Mouse (Mus musculus) adrenal gland (tissue): ENCODE measurements around the gene Vangl1.
"Not testable (repeated sequence)": the region's sequence is repeated elsewhere in the genome, so short reads cannot be mapped to it uniquely, and the experiment has no call there.

Experiments
- intact Hi-C: fragments of 180-260 bp; cut with DNase I; formaldehyde crosslinking; loops from one replicate; pipeline ENCODE4 v1.15.1; 2025

The Vangl1 gene

DNA sequence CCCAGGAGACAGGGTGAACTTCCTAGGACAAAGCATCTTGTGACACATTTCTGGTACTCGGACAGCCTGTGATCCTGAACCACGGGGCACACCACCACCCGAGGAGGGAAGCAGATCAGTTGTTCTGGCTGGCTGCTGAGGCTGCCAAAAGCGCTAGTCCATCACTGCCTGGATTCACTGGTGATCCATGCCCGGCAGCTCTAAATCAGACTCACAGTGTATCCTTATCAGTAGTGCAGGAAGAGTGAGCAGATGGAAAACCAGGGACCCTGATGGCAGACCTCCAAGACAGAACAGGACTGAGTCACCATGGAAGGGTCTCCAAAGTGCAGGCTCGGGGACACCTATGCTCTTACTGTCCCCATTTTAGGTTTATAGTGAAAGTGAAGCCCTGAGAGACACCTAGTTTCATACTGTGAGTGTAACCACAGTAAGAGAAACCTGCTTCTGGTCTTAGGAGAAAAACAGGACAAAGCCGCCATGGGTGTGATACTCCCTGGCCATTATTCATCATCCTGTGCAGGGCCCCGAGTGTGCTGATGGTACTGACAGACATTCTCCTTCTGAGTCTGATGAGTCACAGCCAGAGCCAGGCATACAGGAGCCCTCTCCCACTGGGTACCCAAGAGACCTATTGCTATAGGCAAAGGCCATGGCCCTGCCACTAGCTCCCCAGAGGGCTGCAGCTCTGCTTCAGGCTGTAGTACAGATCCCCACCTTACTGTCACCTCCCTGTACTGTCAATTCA lies 30.2 kb downstream of the Vangl1 start:
- intact Hi-C loops, result no loop called here

DNA sequence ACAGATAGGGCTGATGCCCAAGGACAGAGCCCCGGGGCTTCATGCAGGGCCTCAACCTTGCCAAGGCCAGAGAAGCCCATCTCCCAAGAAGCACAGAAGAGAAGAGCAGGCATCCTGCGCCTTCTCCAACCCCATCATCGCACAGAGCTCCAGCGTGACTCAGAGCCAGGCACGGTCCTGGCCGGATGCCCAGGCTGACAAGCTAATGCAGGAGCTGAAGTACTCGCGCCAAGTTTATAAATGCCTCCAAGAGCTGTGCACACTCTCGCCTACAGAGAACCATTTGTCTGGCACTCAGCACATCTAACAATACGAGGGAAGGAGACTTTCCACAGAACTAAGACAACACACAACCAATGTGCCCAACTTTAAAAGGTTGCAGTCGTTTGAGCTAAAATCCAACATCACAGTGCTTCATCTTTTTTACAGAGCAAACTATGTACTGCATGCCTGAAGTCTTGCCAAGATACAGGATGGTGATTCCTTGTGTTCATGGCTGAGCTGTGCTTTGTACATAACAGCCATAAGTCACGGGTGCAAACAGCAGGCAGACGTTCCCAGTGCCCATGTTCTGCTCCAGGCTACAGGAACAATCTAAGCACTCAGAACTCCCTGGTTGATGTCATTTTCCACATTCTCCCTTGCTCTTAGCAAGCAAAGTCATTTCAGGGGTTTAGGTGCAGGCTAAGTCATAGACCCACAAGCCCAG lies 35.1 kb downstream of the Vangl1 start:
- intact Hi-C loops, result no loop called here

DNA sequence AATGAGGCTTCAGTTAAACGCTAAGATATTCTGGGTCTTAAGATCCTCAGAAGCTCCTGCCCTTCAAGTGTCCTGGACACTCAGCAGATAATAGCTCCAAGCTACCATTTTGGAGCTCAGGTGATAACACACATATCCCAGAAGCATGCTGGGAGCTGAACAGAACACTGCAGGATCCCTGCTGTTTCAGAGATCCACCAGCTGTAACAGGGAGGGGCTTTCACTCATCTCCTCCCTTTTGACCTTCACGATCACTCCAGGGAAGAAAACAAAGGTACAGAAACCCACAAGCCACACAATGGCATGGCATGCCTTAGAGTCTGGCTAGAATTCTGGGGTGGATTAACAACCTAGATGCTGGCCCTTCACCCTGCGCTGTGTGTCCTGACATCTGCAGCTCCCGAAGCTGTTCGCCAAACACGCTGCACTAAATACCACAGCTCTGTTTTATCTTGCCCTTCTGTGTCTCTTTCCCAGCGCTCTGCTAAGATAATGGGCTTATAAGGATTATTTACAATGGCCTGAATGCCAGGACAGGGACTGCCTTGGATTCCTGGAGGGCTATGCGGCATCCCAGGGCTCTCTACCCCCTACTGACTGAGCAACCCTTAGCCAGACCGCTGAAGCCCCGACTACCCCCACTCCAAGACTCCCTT lies 36.8 kb downstream of the Vangl1 start:
- intact Hi-C loops, result no loop called here

DNA sequence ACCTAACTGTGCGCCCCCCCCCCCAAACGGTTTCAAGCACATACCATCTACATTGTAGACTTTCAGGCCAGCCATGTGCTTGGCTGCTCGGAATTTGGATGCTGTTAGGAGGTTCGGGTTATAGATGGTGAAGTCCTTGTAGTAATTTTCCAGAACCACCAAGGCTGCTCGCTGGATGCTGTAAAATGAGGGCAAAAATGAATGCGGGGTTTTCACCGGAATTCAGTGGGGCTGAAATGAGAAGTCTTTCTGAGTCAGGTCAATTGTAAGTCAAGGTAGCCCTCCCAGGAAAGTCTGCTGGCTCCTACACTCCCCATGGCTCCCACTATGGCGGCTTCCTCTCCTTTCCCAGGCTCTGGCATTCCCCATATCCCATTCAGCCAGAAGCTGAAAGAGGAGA lies 37.7 kb downstream of the Vangl1 start:
- intact Hi-C loops, result no loop called here

DNA sequence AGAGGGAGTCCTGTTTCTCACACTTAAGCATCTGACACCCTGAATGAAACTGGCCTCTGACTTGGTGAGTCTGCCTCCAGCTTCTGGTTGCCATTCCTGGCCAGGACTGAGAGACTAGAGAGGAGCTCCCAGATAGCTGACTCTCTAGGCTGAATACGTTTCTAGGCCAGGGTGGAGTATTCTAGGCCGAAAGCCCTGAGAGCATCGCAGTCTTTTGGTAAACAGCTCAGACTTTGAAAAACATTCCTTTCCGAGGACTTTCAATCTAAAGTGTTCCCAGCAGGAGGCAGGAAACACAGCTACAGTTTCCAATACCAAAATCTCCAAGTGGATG lies 38.2 kb downstream of the Vangl1 start:
- intact Hi-C loops, result no loop called here

DNA sequence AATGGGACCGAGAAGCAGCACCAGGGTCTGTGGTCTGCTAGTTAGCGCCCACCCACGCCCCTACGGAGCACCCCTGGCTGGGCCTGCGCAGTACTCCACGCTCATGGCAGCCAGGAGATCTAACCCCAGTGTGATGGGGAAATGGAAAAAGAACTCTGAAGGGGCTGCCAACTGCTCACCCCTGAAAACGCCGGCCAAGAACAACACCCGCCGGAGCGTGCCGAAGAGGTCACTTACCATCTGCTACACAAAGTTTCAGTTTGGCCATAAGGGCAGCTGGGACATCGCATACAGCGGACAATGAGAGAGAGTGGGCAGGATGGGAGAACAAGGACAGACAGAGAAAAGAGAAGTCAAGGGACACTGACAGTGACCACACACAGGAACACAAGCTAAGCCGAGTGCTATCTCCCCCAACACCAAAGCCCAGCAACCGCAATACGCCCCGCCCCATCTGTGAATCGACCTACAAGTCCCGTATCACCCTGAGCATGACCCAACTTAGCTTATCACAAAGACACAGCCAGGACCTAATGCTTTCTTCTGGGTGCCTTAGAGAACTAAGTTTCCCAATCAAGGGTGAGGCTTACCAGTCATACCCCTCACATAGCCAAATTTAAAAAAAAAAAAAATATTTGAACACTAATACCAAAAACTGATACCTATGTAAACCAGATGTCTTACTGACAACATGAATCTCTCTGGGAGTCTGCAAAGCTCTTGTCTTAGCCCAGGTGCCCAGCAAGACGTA lies 38.8 kb downstream of the Vangl1 start:
- intact Hi-C loops, result no loop called here

DNA sequence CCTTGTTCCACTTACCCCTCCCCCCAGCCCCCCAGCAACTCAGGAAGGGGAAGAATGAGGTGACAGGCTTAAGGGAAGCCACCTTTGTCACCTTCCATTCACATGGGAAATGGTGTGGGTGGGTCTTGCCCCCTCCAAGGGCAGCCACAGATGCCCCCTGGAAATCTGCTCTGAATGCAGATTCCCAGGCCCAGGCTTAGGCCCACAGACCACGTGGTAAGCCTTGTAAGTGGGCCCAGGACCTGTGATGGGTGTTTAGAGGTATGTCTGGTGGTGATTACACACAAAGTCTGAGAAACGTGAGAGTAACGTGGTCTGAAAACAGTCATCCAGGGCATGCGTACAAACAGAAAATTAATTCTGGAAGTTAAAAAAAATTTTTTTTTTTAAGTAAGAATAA lies 39.6 kb downstream of the Vangl1 start:
- intact Hi-C loops, result no loop called here

DNA sequence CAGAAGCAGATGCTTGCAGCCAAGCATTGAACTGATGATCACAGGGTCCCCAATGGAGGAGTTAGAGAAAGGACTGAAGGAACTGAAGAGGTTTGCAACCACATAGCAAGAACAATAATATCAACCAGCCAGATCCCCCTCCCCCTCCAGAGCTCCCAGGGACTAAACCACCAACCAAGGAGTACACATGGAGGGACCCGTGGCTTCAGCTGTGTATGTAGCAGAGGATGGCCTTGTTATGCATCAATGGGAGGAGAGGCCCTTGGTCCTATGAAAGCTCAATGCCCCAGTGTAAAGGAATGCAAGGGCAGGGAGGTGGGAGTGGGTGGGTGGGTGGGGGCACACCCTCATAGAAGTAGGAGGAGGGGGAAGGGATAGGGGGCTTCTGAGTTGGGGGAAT lies 40.6 kb downstream of the Vangl1 start:
- intact Hi-C loops, result not testable (repeated sequence)

DNA sequence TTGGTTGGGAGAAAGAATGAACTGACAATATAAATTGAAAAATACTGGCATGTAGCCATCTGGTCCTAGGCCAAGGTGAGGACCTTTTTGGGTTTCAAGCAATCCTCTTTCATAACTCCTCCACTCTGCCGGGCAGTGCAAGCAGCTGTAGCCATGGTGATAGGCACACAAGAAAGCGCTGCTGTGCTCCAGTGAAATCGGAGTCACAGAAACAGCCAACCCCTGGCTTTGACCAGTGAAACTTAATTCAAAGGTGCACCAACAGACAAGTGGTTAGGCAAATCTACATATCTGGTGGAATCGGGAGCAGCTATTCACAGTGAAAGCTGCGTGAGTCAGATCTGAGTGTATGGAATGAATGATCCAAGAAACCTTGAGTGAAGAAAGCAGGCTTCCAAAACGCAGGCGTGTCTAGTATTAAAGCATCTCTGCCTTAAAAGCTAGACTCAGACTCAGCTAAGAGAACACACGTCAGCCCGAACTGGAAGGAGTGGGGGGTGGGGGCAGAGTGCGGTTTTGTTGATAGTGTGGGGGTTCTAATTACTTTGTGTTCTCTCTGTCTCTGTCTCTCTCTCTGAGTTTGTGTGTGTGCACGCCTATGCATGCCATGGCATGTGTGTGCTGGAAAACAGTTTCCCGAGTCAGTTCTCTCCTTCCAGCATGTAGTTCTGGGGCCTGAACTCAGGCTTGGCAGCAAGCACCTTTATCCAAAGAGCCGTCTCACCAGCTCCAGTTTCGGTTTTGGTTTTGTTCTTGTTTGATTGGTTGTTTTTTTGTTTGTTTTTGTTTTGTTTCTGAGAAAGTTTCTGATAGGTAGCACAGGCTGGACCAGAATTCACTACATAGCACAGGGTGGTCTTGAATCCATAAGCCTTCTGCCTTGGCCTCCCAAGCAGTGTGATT lies 44.8 kb downstream of the Vangl1 start:
- intact Hi-C loops, result loop anchor here (5.0 kb wide), 1 partner anchor 43 kb away; the partner anchor contains the start of gene Vangl1

DNA sequence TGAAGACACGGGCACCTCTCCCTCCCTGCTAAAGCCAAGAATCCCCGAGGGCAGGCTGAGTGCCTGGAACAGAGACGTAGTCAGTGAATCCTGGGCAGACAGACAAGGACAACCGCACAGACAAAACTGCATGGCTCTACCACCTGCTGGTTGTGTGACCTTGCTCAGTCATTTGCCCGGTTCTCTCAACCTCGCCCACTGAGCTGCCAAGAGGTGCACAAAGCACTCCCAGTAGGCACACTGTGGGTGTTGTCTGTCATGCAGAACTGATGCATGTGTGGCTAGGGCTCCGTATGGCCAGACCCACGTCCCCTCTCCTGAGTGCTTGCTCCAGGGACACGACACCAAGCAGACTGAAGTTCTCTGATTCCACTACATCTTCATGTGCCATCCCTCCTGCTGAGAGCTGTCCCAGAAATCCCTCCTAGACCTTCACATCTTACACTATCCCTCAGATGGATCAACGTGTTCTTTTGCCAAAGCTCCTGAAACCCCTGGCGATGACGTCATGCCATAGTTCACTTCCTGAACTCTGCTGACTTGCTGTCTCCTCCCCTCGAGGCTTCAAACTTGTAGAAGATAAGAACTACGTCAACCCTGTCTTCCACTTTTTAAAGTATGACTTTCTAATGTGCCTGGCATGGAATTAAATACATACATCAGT lies 45.6 kb downstream of the Vangl1 start:
- intact Hi-C loops, result loop anchor here (5.0 kb wide), 1 partner anchor 43 kb away; the partner anchor contains the start of gene Vangl1

DNA sequence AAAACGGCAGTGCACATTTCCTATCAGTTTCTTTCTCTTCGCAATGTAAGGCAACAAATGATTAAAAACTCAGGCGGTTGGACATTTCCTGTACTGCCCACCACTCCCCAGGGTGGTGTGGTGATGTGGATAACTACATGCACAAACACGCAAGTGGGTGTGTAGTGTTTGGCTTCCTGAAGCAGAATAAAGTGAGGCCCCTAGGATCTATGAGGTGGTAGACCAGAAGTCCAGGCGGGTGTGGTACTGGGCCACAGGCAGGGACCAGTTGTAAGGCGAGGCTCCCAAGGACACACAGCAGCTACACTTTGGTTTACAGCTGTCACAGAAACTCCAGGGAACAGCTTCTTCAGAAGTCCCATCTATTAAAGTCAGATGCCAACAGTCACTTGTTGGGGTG lies 46.8 kb downstream of the Vangl1 start:
- intact Hi-C loops, result loop anchor here (5.0 kb wide), 1 partner anchor 45 kb away; the partner anchor contains the start of gene Vangl1

DNA sequence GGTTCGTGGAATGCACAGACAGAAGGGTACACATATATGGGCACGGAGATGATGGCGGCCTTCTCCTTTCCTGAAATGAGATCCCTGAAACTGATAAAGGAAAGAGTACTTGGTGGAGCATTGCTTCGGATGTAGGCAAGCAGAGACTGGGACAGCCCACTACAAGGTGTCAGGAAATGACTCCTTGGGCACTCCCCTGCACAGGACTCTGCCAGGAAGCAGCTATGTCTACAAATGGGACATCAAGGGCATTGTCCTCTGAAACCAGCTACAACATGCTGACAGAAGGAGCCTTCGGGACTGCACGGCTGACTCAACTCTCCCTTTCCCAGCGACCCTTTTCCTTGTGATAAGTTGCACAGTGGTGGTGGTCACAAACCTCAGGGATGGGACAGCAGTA lies 47.8 kb downstream of the Vangl1 start:
- intact Hi-C loops, result loop anchor here (5.0 kb wide), 1 partner anchor 46 kb away; the partner anchor contains the start of gene Vangl1

DNA sequence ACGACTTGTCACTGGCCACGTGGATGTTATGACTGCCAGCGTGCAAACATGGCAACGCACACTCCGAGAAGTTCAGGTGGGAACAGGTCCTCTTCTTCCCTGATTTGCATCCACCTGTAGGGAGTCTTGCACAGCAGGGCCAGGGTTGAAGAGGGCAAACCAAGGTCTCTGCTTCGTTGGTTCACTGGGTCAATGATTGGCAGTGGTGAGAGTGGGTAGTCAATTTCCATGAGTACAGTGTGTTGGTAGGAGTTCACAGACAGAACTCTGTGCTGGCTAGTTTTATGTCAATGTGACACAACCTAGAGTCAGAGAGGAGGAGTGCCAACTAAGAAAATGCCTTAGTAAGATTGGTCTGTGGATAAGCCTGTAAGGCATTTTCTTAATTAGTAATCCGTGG lies 50.4 kb downstream of the Vangl1 start:
- intact Hi-C loops, result no loop called here

DNA sequence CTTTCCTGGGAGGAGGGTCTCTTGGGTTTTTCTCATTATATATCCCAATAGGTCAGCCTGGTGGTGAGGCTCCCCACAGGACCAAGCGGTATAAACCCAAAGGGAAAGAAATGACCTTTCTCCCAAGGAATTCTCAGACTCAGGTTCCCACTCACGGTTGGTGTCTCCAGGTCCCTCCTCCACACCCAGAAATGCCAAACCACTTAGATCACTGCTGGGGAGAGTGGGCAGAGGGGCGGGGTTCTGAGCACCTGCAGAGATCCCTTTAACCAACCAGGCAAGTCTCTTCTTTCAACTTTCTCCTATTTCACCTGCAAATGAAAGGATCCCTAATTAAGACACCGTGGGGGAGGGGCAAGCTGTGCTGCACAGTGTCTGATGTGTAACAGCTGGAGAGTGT lies 51.6 kb downstream of the Vangl1 start:
- intact Hi-C loops, result no loop called here

DNA sequence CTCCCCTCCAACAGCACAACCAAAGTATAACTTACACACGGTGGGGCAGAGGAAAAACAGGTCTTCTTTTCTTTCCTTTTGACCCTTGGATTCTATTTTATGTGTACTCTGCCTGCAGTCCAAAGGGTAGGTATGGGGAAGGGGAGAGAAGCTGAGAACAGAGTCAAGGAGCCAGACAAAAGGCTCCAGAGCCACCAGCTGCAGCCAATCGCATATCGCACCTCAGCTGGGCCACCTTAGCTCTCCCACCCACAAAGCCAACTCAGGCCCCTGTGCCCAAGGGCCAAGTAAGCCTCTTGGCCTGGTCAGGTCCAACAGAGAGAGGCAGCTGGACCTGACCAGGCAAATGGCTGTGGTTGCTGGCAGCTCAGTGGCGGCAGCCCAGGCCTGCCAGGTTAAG lies 52.0 kb downstream of the Vangl1 start:
- intact Hi-C loops, result no loop called here

DNA sequence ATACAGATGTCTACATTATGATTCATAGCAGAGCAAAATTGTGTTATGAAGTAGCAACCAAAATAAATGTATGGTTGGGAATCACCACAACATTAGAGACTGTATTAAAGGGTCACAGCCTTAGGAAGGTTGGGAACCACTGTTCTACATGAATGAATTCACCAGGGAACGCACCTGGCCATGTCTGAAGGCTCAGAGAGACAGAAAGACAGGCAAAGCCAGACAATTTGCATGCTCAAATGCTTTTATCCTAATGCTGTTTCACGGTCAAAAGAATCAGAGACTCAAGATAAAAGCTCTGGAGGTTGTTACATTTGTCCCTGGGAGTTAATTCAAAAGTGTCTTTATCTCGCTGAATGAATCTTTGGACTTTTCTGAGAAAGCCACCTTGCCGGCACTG lies 52.6 kb downstream of the Vangl1 start:
- intact Hi-C loops, result no loop called here

DNA sequence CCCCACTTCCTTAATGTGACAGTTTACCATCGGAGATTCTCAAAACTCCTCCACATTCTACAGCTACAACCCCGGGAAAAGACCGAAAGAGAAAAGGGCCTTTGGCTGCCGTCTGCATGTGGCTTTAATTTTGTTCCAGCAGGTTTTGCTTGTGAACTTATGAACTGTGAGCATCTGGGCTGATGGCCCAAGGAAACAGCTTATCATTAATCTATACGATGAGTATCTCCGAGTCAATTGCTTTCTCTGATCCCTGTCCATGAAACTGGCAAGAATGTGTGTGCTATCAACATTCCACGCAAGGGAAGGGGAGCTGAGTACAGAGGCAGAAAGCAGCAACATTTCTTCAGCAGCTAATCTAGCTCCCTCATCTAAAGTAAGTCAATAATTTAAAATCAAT lies 54.6 kb downstream of the Vangl1 start:
- intact Hi-C loops, result no loop called here

DNA sequence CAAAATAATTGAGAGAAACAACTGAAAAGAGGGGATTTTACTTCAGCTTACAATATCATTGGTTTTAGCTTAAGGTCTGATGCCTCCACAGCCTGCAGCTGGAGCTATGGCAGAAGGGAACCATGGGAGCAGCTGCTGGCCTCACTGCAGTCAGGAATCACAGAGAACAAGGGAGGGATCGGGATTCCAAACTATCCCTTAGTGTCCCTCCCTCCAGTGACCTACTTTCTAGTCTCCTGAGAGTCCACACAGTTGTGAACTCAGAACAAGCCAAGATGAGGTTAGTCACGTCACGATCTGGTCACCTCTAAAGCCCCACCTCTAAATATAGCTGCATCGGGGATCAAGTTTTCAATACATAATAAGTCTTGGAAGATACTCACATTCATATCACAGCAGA lies 57.3 kb downstream of the Vangl1 start:
- intact Hi-C loops, result no loop called here

DNA sequence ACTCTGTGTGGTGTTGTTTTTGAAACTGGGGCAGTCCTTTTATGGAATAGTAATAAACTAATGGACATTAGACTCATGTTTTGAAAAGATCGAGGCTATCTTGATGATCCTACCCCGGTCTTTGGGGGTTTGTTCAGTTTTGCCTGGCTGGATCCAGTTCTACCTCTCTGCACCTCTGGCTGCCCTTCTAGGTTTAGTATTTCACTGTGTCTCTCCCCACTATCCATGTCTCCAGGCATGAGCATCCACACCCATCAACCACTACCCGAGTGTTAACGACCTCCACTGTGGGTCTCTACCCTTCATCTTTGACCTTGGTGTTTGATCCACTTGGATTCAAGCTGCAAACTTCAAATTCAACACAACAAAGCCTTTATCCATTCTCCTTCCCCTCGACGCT lies 58.1 kb downstream of the Vangl1 start:
- intact Hi-C loops, result no loop called here
